Mouse (Mus musculus) spleen, postnatal 0 days (tissue): ENCODE results near the gene Ntpcr. TPM values are rescaled to one million over a fixed set of nuclear protein-coding genes. Genes with fewer than 3 reads are reported as not detected.

Experiments
- polyA plus RNA-seq: library from polyadenylated mRNA; unstranded; fragments of >200 nt; fragmentation: Nextera tagmentation; extraction: Ambion mirVana; gene quantifications from 2 replicates; pipeline ENCODE4 v1.2.1, GENCODE M21; 2015

Gene Ntpcr
- polyA plus RNA-seq = 19.3 and 23.5 TPM in 2 replicates

GRCm38 (mm10) chr8:125729746-125730145 lies at the start of gene Ntpcr:
Gene Ntpcr (plus strand): TSS chr8:125729963.

Other genes starting within 250 kb of the Ntpcr start
- 3.7 and 5.1 TPM in 2 replicates for gene Sipa1l2, start 160.2 kb upstream of the Ntpcr start, polyA plus RNA-seq
- gene Map10, start 60.1 kb upstream of the Ntpcr start, polyA plus RNA-seq = 1.1 and 1.2 TPM in 2 replicates
- 0.17 and 0.39 TPM in 2 replicates for gene Pcnx2, start 168.4 kb downstream of the Ntpcr start, polyA plus RNA-seq
- 0.06 TPM in 1 of 2 replicates, not detected in the other for gene Map3k21, start 180.5 kb downstream of the Ntpcr start, polyA plus RNA-seq